Mouse (Mus musculus): ENCODE results near the gene Ift43. TPM values are rescaled to one million over a fixed set of nuclear protein-coding genes. Genes with fewer than 3 reads are reported as not detected.
A peak's percentile ranks its signal among the peaks of the same experiment; 100 is the strongest.

The Ift43 gene
- total RNA-seq (2021), result 10 to 100 TPM; 14.5 to 14.8 TPM
- long read RNA-seq, experiment 1, transcript Ift43-205 (9 exons, 783 nt), result major isoform, 6 of 10 reads
- long read RNA-seq, experiment 1, partial matches to known transcripts, result 1 of 10 reads
- long read RNA-seq, experiment 1, other reads (novel, unspliced or antisense), result 3 of 10 reads
- long read RNA-seq, experiment 2, transcript Ift43-205 (9 exons, 783 nt), result major isoform, 9 of 11 reads
- long read RNA-seq, experiment 2, partial matches to known transcripts, result 1 of 11 reads
- long read RNA-seq, experiment 2, other reads (novel, unspliced or antisense), result 1 of 11 reads

DNA sequence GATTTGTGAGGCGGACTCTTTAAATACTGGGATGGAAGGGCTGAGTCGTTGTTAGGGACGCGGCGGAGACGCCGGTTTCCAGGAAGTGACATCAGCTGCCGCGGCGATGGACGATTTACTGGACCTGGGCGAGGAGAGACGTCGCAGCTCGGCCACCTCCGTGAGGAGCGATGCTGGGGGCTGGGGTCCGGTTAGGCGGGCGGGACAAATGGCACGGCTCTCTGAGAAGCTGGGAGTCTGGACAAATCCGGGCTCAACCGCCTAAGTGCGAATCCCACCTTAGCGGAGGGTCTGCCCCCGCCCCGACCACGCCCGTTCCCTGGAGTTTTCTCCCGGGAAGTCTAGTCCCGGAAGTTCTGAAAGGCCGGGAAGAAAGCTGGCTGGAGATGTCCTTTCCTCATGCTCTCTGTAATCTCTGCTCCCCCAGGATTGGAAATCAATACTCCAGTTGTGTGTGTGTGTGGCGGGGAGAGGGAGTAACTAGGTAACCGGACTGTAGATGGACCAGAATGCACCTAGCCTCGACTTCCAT lies at the start of gene Ift43:
Ift43 (plus strand) TSS at position 61 of the 532 bp plus-strand sequence.
- TF ChIP-seq CTCF (conservative IDR thresholded peaks at IDR 0.05), result no peak
- peak within 1 kb of the TSS; percentile 91 for H3K4me3 ChIP-seq
- peak; percentile 79 to 82 for DNase-seq (ENCODE audit: low spot score in 2 of 2)
- H3K27ac ChIP-seq, result peak within 1 kb of the TSS; percentile 74

DNA sequence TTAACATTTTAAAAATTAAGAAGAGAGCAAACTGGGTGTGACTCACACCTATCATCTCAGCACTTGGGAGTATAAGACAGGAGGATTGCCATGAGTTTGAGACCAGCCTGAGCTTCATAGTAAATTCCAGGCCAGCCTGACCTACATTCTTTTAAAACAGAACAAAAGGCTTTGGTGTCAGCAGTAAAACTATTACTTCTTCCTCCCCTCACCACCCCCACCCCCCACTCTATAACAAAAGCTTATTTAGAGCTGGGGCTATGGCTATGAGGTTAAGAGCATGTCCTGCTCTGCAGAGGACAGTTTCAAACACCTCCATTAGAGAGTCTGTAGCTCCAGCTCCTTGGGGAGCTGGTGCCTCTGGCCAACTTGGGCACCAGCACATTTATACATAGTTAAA lies 46.8 kb upstream of the Ift43 start:
- Histone ChIP-seq H3K27ac (no peak overlapping the region), H3K4me3 (no peak overlapping the region)
- TF ChIP-seq CTCF (conservative IDR thresholded peaks at IDR 0.05), result no peak
- DNase-seq (ENCODE audit: low spot score in 2 of 2), result no peak

DNA sequence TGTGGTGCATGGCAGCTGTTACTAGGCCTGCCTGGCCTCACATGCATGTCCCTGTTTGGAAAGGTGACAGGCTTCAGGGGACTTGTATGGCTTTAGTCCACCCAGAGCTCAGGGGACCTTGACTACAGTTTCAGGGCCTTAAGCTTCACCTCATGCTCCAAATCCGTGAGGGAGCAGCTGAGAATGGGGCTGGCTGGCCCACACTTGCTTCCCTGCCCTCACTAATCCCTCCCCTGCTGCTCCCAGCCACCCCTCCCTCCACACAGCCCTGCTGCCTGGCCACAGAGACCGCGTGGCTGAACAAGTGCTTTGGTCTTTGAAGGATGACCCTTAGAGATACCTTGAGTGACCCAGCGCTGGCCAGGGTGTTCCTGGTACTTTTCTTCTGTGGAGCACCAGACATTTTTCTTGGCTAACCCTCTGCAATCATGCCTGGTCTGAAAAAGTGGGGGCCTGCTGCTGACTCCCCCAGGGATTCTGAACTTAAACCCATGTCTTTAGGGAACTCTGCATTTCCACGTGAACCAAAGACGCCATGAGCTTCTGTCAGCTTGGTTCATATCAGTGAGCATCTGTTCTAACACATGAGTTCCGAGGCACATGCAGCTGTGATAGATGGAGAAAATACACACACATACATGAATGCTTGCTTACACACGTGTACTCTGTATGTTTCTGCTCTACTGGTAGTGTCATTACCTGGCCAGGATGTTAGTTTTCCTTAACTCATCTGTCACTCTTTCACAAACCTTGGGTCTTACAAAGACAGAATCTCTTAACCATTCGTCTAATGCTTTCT lies 45.8 kb upstream of the Ift43 start:
- TF ChIP-seq CTCF (conservative IDR thresholded peaks at IDR 0.05), result no peak
- no peak overlapping the region for H3K27ac ChIP-seq
- DNase-seq (ENCODE audit: low spot score in 2 of 2), result no peak
- no peak overlapping the region for H3K4me3 ChIP-seq

DNA sequence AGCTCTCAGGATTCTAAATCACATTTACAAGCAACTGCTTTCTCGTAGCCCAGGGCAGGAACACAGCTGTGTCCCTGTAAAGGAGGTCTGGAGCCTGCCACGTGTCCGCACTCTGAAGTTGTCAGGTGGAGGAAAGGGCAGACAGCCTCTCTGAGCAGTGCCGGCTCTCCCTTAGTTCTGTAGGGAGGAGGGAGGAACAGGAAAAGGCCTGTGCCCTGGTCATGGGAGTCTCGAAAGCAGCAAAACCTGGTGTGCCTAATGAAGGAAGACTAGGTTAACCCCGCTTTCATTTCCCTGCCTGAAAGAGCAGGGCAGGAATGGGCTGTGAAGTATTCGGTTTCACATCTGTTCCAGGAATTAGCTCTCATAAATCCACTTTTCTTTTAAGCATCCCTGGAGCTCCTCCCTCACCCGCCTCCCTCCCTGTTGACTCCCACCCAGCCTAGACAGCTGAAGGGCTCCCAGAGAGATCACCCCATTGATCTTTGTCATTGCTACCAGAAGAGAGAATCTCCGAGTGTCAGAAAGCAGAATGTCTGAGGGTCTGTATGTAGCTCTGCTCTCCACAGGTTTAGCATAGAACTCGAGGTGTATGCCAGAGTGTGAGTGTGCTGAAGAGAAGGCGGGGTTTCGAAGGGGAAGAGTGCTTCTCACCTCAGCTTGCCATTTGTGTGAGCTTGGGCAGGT lies 45.0 kb upstream of the Ift43 start:
- no peak for DNase-seq (ENCODE audit: low spot score in 2 of 2)
- TF ChIP-seq CTCF (conservative IDR thresholded peaks at IDR 0.05), result no peak
- H3K4me3 ChIP-seq, result no peak overlapping the region
- H3K27ac ChIP-seq, result no peak overlapping the region

DNA sequence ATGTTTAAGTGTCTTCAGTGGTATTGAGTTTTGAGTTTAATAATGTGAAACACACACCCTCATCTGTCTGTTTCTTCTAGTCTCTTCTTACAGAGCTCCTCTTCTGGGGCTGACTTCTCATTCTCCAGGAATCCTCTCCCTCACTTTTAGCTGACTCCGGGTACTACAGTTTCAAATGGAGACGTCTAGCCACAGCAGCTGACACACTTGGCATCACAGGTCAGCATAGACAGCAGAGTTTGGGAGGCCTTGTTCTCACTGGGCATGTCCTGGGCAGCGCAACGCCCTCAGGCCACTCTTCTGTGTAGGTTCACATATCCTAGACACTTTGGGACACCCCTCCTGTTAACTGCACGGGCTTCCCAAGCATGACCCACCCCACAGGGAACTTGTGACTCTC lies 43.3 kb upstream of the Ift43 start:
- H3K27ac ChIP-seq, result no peak overlapping the region
- no peak for DNase-seq (ENCODE audit: low spot score in 2 of 2)
- no peak overlapping the region for H3K4me3 ChIP-seq
- no peak for TF ChIP-seq CTCF (conservative IDR thresholded peaks at IDR 0.05)

DNA sequence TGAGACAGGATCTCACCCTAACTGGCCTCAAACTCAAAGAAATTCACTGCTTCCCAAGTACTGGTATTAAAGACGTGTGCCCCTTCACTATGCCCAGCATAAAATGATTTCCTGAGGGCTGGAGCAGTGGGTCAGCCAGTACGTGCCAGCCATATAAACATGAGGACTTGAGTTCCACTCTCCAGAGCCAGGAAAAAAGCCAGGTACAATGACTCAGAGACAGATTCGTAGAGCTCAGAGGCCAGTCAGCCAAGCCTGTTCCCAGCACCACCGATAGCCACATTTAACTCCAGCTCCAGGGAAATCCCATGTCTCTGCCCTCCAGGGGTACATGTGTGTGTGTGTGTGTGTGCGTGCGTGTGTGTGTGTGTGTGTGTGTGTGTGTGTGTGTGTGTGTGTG lies 42.6 kb upstream of the Ift43 start:
- DNase-seq (ENCODE audit: low spot score in 2 of 2), result no peak
- no peak overlapping the region for H3K4me3 ChIP-seq
- no peak overlapping the region for H3K27ac ChIP-seq
- TF ChIP-seq CTCF (conservative IDR thresholded peaks at IDR 0.05), result no peak

DNA sequence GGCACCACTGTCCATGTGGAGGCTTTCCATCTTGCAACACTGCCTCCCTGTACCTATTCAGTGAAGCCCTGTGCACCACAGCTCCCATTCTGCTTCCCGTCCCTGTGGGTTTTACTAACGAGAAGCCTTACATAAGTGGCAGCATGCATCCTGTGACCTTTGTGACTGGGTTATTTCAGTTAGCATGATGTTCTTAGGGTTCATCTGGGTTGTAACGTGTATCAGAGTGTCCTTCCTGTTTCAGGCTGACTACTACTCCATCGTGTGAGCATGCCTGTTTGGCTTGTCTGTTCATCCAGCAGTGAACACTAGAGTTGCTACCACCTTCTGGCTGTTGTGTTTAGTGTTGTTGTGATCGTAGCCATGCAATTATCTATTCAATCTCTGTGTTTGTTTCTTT lies 36.2 kb upstream of the Ift43 start:
- Histone ChIP-seq H3K4me3 (no peak overlapping the region), H3K27ac (no peak overlapping the region)
- no peak for DNase-seq (ENCODE audit: low spot score in 2 of 2)
- no peak for TF ChIP-seq CTCF (conservative IDR thresholded peaks at IDR 0.05)

DNA sequence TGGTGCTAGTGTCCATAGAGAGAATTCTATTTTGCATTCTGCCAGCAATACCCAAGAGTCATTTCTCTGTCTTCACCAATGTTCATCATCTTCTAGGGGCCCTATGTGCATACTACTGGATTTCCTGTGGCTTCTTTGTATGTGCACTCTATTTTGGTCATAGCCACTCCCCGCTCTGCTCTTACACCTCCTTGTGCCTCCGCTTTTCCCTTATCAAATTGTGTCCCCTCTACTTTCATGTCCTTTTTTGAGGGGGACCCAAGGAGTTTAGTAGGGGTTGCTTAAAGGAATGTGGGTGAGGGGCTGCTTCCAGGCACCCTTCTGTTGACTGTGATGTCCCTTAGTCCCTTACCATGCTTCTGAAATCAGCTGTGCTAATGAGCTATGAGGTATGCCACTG lies 35.6 kb upstream of the Ift43 start:
- Histone ChIP-seq H3K27ac (no peak overlapping the region), H3K4me3 (no peak overlapping the region)
- TF ChIP-seq CTCF (conservative IDR thresholded peaks at IDR 0.05), result no peak
- no peak for DNase-seq (ENCODE audit: low spot score in 2 of 2)

DNA sequence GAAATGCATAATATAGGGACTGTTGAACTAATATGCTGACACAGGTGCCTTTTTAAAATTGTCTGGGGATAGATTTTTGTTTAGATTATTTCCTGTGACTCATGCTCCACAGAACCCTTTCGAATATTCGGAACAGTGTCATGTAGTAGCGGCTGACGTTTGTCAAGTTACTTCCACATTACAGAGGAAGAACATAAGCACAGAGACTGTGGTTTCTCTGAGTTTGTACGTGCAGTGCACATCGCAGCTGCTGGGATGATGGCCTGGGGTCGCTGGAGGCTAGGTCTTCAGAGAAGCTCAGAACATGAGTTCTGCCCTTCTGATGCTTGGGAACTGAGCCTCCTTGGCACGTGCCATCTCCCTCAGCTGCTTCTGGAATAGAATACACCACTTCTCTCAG lies 35.0 kb upstream of the Ift43 start:
- no peak for TF ChIP-seq CTCF (conservative IDR thresholded peaks at IDR 0.05)
- no peak overlapping the region for H3K4me3 ChIP-seq
- no peak overlapping the region for H3K27ac ChIP-seq
- no peak for DNase-seq (ENCODE audit: low spot score in 2 of 2)

DNA sequence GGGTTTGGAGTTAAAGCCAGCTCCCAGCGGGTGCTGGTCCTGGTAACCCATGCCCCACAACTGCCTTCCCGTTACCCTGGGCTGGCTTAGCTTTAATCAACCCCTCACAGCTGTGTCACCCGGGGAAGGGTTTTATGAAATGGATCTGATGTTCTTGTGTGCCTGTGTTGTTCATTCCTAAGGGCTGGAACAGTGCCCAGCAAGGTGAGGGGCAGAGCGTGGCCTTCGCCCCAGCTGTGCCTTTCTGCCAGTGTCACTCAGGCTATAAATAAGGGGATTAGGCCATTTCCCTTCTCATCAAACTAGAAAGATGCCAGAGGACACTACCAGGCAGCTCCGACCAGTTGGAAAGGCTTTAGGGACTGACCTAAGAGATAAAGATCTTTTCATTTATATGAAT lies 32.5 kb upstream of the Ift43 start:
- TF ChIP-seq CTCF (conservative IDR thresholded peaks at IDR 0.05), result no peak
- DNase-seq (ENCODE audit: low spot score in 2 of 2), result no peak
- no peak overlapping the region for H3K4me3 ChIP-seq

DNA sequence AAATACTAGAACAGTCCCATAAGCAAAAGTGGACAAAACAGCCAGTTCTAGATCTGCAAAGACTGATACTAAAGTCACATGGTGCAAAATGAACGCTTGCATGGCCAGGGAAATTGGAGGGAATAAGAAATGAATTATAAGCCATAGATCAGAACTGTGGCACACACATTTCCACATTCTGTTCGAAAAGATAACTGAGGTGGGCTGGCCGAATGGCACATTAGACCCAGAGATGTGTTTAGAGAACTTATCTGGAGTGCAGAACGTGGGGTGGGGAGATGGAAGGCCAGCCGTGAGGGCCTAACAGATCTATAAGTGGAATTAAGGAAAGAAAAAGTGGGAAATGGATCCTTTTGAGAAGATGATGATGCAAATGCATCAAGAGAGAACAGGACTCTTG lies 30.9 kb upstream of the Ift43 start:
- no peak for TF ChIP-seq CTCF (conservative IDR thresholded peaks at IDR 0.05)
- no peak for DNase-seq (ENCODE audit: low spot score in 2 of 2)
- Histone ChIP-seq H3K27ac (no peak overlapping the region), H3K4me3 (no peak overlapping the region)

More for the DNA sequence above, 32.5 kb upstream of the Ift43 start:
- H3K27ac ChIP-seq, result no peak overlapping the region

DNA sequence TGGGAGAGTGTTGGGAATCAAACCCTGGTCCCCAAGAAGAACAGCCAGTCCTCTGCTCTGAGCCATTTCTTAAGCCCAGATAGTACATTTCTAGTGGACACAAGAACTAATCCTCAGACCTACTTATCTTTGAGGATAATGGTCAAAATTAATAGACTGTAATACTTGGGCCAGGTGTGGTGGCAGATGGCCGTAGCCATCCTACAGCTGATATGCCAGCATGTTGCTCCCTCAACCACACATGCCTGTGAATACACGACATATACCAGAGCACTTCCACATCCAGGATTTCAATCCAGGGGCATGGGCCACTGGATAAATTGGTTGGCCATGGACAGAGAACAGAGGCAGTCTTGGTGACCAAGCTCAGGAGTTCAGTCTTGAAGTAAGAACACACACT lies 27.0 kb upstream of the Ift43 start:
- H3K4me3 ChIP-seq, result no peak overlapping the region
- no peak for TF ChIP-seq CTCF (conservative IDR thresholded peaks at IDR 0.05)
- no peak for DNase-seq (ENCODE audit: low spot score in 2 of 2)
- no peak overlapping the region for H3K27ac ChIP-seq

DNA sequence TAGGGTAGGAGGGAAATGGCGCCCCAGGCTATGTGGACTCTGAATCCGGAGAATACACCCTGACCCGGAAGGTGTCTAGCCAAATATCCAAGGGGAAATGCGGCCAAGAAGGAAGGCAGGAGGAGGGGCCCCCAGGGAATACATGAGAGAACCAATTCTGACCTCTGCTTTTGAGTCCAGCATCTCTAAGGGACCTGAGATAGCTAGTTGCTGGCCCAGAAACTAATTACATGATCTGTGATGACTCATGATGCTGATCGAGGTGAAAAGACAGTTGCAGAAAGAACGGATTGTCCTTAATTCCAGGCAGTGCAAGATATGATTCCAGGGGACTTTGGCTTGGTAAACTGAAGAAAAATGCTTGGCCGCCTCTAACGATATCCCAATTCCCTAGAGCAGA lies 25.4 kb upstream of the Ift43 start:
- no peak for DNase-seq (ENCODE audit: low spot score in 2 of 2)
- no peak overlapping the region for H3K27ac ChIP-seq
- H3K4me3 ChIP-seq, result no peak overlapping the region
- no peak for TF ChIP-seq CTCF (conservative IDR thresholded peaks at IDR 0.05)

Data from layer of hippocampus, adult 2 months (tissue).